Mouse (Mus musculus): ENCODE measurements around the gene Kifc3. TPM values are rescaled to one million over a fixed set of nuclear protein-coding genes. Genes with fewer than 3 reads are reported as not detected.

Kifc3 gene
- polyA plus RNA-seq, 1 experiment, result 2.7 TPM

GRCm38 (mm10) chr8:95113750-95114149 is 88.9 kb downstream of the Kifc3 start:
- Histone ChIP-seq H3K4me1 (ENCODE audit: control insufficient read depth, insufficient read depth, low read length) (no peaks in the 10 kb centered on the region), H3K4me3 (replicated peaks; ENCODE audit: control insufficient read depth, low read depth, low read length) (no peak overlapping the region), H3K27ac (ENCODE audit: control insufficient read depth, insufficient read depth, low read depth, low read length, poor library complexity) (no peak overlapping the region)
- WGBS, result 73% methylated on average over 3 of the region's 3 CpGs
- TF ChIP-seq CTCF (IDR thresholded peaks at IDR 0.05; ENCODE audit: control insufficient read depth, insufficient read depth, low read length), result peak; percentile 31; the same call in 1 of the 2 replicates
- TF ChIP-seq POLR2A (IDR thresholded peaks at IDR 0.05; ENCODE audit: borderline replicate concordance, control insufficient read depth, low read depth, low read length), result no peak

GRCm38 (mm10) chr8:95113108-95113507 is 89.5 kb downstream of the Kifc3 start:
- H3K4me3 ChIP-seq (replicated peaks; ENCODE audit: control insufficient read depth, low read depth, low read length), result no peak overlapping the region
- no peak for TF ChIP-seq CTCF (IDR thresholded peaks at IDR 0.05; ENCODE audit: control insufficient read depth, insufficient read depth, low read length)
- no peak for TF ChIP-seq POLR2A (IDR thresholded peaks at IDR 0.05; ENCODE audit: borderline replicate concordance, control insufficient read depth, low read depth, low read length)
- no peak overlapping the region for H3K27ac ChIP-seq (ENCODE audit: control insufficient read depth, insufficient read depth, low read depth, low read length, poor library complexity)
- 51% methylated on average over 4 of the region's 4 CpGs for WGBS
- H3K4me1 ChIP-seq (ENCODE audit: control insufficient read depth, insufficient read depth, low read length), result no peaks in the 10 kb centered on the region

GRCm38 (mm10) chr8:95112594-95112993 is 90.0 kb downstream of the Kifc3 start:
- H3K4me3 ChIP-seq (replicated peaks; ENCODE audit: control insufficient read depth, low read depth, low read length), result no peak overlapping the region
- H3K27ac ChIP-seq (ENCODE audit: control insufficient read depth, insufficient read depth, low read depth, low read length, poor library complexity), result no peak overlapping the region
- H3K4me1 ChIP-seq (ENCODE audit: control insufficient read depth, insufficient read depth, low read length), result no peaks in the 10 kb centered on the region
- TF ChIP-seq POLR2A (IDR thresholded peaks at IDR 0.05; ENCODE audit: borderline replicate concordance, control insufficient read depth, low read depth, low read length) (no peak), CTCF (IDR thresholded peaks at IDR 0.05; ENCODE audit: control insufficient read depth, insufficient read depth, low read length) (no peak; the same call in 1 of the 2 replicates)
- 77% methylated on average over 3 of the region's 3 CpGs for WGBS

GRCm38 (mm10) chr8:95107306-95107705 is 95.3 kb downstream of the Kifc3 start:
- 42% methylated on average over 13 of the region's 13 CpGs for WGBS
- TF ChIP-seq POLR2A (IDR thresholded peaks at IDR 0.05; ENCODE audit: borderline replicate concordance, control insufficient read depth, low read depth, low read length) (no peak), CTCF (IDR thresholded peaks at IDR 0.05; ENCODE audit: control insufficient read depth, insufficient read depth, low read length) (no peak)
- Histone ChIP-seq H3K4me1 (ENCODE audit: control insufficient read depth, insufficient read depth, low read length) (no peaks in the 10 kb centered on the region; the same call in 1 of the 2 replicates), H3K27ac (ENCODE audit: control insufficient read depth, insufficient read depth, low read depth, low read length, poor library complexity) (no peak overlapping the region), H3K4me3 (replicated peaks; ENCODE audit: control insufficient read depth, low read depth, low read length) (no peak overlapping the region)

GRCm38 (mm10) chr8:95101972-95102371 is 100.6 kb downstream of the Kifc3 start:
- TF ChIP-seq CTCF (IDR thresholded peaks at IDR 0.05; ENCODE audit: control insufficient read depth, insufficient read depth, low read length) (peak; percentile 9; the same call in 1 of the 2 replicates), POLR2A (IDR thresholded peaks at IDR 0.05; ENCODE audit: borderline replicate concordance, control insufficient read depth, low read depth, low read length) (no peak)
- Histone ChIP-seq H3K4me1 (ENCODE audit: control insufficient read depth, insufficient read depth, low read length) (no peaks in the 10 kb centered on the region; the same call in 1 of the 2 replicates), H3K27ac (ENCODE audit: control insufficient read depth, insufficient read depth, low read depth, low read length, poor library complexity) (no peak overlapping the region), H3K4me3 (replicated peaks; ENCODE audit: control insufficient read depth, low read depth, low read length) (no peak overlapping the region)
- 68% methylated on average over 4 of the region's 4 CpGs for WGBS

GRCm38 (mm10) chr8:95099009-95099408 is 103.6 kb downstream of the Kifc3 start:
- 25% methylated on average over 5 of the region's 5 CpGs for WGBS
- TF ChIP-seq CTCF (IDR thresholded peaks at IDR 0.05; ENCODE audit: control insufficient read depth, insufficient read depth, low read length) (peak; percentile 87), POLR2A (IDR thresholded peaks at IDR 0.05; ENCODE audit: borderline replicate concordance, control insufficient read depth, low read depth, low read length) (no peak)
- H3K4me3 ChIP-seq (replicated peaks; ENCODE audit: control insufficient read depth, low read depth, low read length), result no peak overlapping the region
- H3K27ac ChIP-seq (ENCODE audit: control insufficient read depth, insufficient read depth, low read depth, low read length, poor library complexity), result no peak overlapping the region
- no peaks in the 10 kb centered on the region for H3K4me1 ChIP-seq (ENCODE audit: control insufficient read depth, insufficient read depth, low read length)

GRCm38 (mm10) chr8:95093574-95093973 is 109.0 kb downstream of the Kifc3 start:
- Histone ChIP-seq H3K27ac (ENCODE audit: control insufficient read depth, insufficient read depth, low read depth, low read length, poor library complexity) (no peak overlapping the region), H3K4me1 (ENCODE audit: control insufficient read depth, insufficient read depth, low read length) (no peaks in the 10 kb centered on the region), H3K4me3 (replicated peaks; ENCODE audit: control insufficient read depth, low read depth, low read length) (no peak overlapping the region)
- no peak for TF ChIP-seq POLR2A (IDR thresholded peaks at IDR 0.05; ENCODE audit: borderline replicate concordance, control insufficient read depth, low read depth, low read length)
- TF ChIP-seq CTCF (IDR thresholded peaks at IDR 0.05; ENCODE audit: control insufficient read depth, insufficient read depth, low read length), result no peak
- 77% methylated on average over 4 of the region's 4 CpGs for WGBS

GRCm38 (mm10) chr8:95085432-95086141 is 117.0 kb downstream of the Kifc3 start:
- H3K4me1 ChIP-seq (ENCODE audit: control insufficient read depth, insufficient read depth, low read length), result peaks cover 1% of the 10 kb centered on the region; the same call in 1 of the 2 replicates
- no peak overlapping the region for H3K4me3 ChIP-seq (replicated peaks; ENCODE audit: control insufficient read depth, low read depth, low read length)
- no peak for TF ChIP-seq POLR2A (IDR thresholded peaks at IDR 0.05; ENCODE audit: borderline replicate concordance, control insufficient read depth, low read depth, low read length)
- TF ChIP-seq CTCF (IDR thresholded peaks at IDR 0.05; ENCODE audit: control insufficient read depth, insufficient read depth, low read length), result no peak
- 80% methylated on average over 7 of the region's 7 CpGs for WGBS
- H3K27ac ChIP-seq (ENCODE audit: control insufficient read depth, insufficient read depth, low read depth, low read length, poor library complexity), result no peak overlapping the region
